Mouse (Mus musculus): ENCODE results near the gene Pip5k1c. TPM values are rescaled to one million over a fixed set of nuclear protein-coding genes. Genes with fewer than 3 reads are reported as not detected.

Pip5k1c gene
- polyA plus RNA-seq, 1 experiment from 2014 or later = 132 TPM

GRCm38 (mm10) chr10:81295185-81295584 is 2.4 kb downstream of the Pip5k1c start:
- H3K27ac ChIP-seq (replicated peaks; ENCODE audit: low read depth, low read length) = no peak overlapping the region
- H3K9me3 ChIP-seq (ENCODE audit: control insufficient read depth, low read length) = no peaks in the 10 kb centered on the region
- WGBS = 94% methylated on average over 6 of the region's 6 CpGs
- H3K27me3 ChIP-seq (ENCODE audit: control insufficient read depth, insufficient read depth, low read length) = peaks cover 13% of the 10 kb centered on the region
- peak overlapping the region; percentile 82; the same call in 1 of the 2 replicates for H3K9ac ChIP-seq (replicated peaks; ENCODE audit: low read length)
- no peaks in the 10 kb centered on the region for H3K36me3 ChIP-seq (ENCODE audit: control insufficient read depth, insufficient read depth, low read length)
- no peak for DNase-seq
- H3K4me1 ChIP-seq (ENCODE audit: control insufficient read depth, insufficient read depth, low read length) = peaks cover 28% of the 10 kb centered on the region
- no peak overlapping the region for H3K4me2 ChIP-seq (ENCODE audit: low read length)
- 0 out of 2 replicates have a peak overlapping the region, but pooled peaks have one; percentile 87 for H3K4me3 ChIP-seq (replicated peaks; ENCODE audit: low read depth, low read length)
- no peak for ATAC-seq (ENCODE audit: low FRiP score, low TSS enrichment)

- no peak overlapping the region for H3K4me2 ChIP-seq (ENCODE audit: low read length)
- WGBS = 81% methylated on average over 6 of the region's 6 CpGs
- H3K4me3 ChIP-seq (replicated peaks; ENCODE audit: low read depth, low read length) = no peak overlapping the region
- ATAC-seq (ENCODE audit: low FRiP score, low TSS enrichment) (no peak), DNase-seq (no peak)
- no peaks in the 10 kb centered on the region for H3K36me3 ChIP-seq (ENCODE audit: control insufficient read depth, insufficient read depth, low read length)
- H3K4me1 ChIP-seq (ENCODE audit: control insufficient read depth, insufficient read depth, low read length) = peaks cover 23% of the 10 kb centered on the region
- H3K27ac ChIP-seq (replicated peaks; ENCODE audit: low read depth, low read length) = no peak overlapping the region
- no peaks in the 10 kb centered on the region for H3K9me3 ChIP-seq (ENCODE audit: control insufficient read depth, low read length)
- no peak overlapping the region for H3K9ac ChIP-seq (replicated peaks; ENCODE audit: low read length)
- H3K27me3 ChIP-seq (ENCODE audit: control insufficient read depth, insufficient read depth, low read length) = no peaks in the 10 kb centered on the region
Observed at GRCm38 (mm10) chr10:81297246-81297645, 4.5 kb downstream of the Pip5k1c start.

- Histone ChIP-seq H3K9me3 (ENCODE audit: control insufficient read depth, low read length) (no peaks in the 10 kb centered on the region), H3K4me2 (ENCODE audit: low read length) (no peak overlapping the region), H3K9ac (replicated peaks; ENCODE audit: low read length) (no peak overlapping the region), H3K36me3 (ENCODE audit: control insufficient read depth, insufficient read depth, low read length) (no peaks in the 10 kb centered on the region), H3K27ac (replicated peaks; ENCODE audit: low read depth, low read length) (no peak overlapping the region), H3K27me3 (ENCODE audit: control insufficient read depth, insufficient read depth, low read length) (no peaks in the 10 kb centered on the region), H3K4me3 (replicated peaks; ENCODE audit: low read depth, low read length) (no peak overlapping the region), H3K4me1 (ENCODE audit: control insufficient read depth, insufficient read depth, low read length) (peaks cover 23% of the 10 kb centered on the region)
- ATAC-seq (ENCODE audit: low FRiP score, low TSS enrichment) (no peak), DNase-seq (no peak)
- 91% methylated on average over 10 of the region's 10 CpGs for WGBS
Observed at GRCm38 (mm10) chr10:81297845-81298244, 5.1 kb downstream of the Pip5k1c start.

GRCm38 (mm10) chr10:81298369-81299100 is 5.8 kb downstream of the Pip5k1c start:
- H3K4me1 ChIP-seq (ENCODE audit: control insufficient read depth, insufficient read depth, low read length) = peaks cover 23% of the 10 kb centered on the region
- 96% methylated on average over 17 of the region's 17 CpGs for WGBS
- no peak for ATAC-seq (ENCODE audit: low FRiP score, low TSS enrichment)

GRCm38 (mm10) chr10:81299585-81300351 is 7.0 kb downstream of the Pip5k1c start:
- no peak overlapping the region for H3K9ac ChIP-seq (replicated peaks; ENCODE audit: low read length)
- no peaks in the 10 kb centered on the region for H3K36me3 ChIP-seq (ENCODE audit: control insufficient read depth, insufficient read depth, low read length)
- peaks cover 12% of the 10 kb centered on the region for H3K4me1 ChIP-seq (ENCODE audit: control insufficient read depth, insufficient read depth, low read length)
- no peaks in the 10 kb centered on the region for H3K27me3 ChIP-seq (ENCODE audit: control insufficient read depth, insufficient read depth, low read length)
- no peak overlapping the region for H3K4me3 ChIP-seq (replicated peaks; ENCODE audit: low read depth, low read length)
- 90% methylated on average over 14 of the region's 14 CpGs for WGBS
- no peak overlapping the region for H3K4me2 ChIP-seq (ENCODE audit: low read length)
- H3K27ac ChIP-seq (replicated peaks; ENCODE audit: low read depth, low read length) = no peak overlapping the region
- ATAC-seq (ENCODE audit: low FRiP score, low TSS enrichment) (no peak), DNase-seq (no peak)
- H3K9me3 ChIP-seq (ENCODE audit: control insufficient read depth, low read length) = no peaks in the 10 kb centered on the region

More at GRCm38 (mm10) chr10:81298369-81299100, 5.8 kb downstream of the Pip5k1c start:
- Histone ChIP-seq H3K9me3 (ENCODE audit: control insufficient read depth, low read length) (no peaks in the 10 kb centered on the region), H3K9ac (replicated peaks; ENCODE audit: low read length) (no peak overlapping the region), H3K36me3 (ENCODE audit: control insufficient read depth, insufficient read depth, low read length) (no peaks in the 10 kb centered on the region), H3K4me2 (ENCODE audit: low read length) (no peak overlapping the region), H3K27ac (replicated peaks; ENCODE audit: low read depth, low read length) (no peak overlapping the region), H3K27me3 (ENCODE audit: control insufficient read depth, insufficient read depth, low read length) (no peaks in the 10 kb centered on the region), H3K4me3 (replicated peaks; ENCODE audit: low read depth, low read length) (no peak overlapping the region)
- DNase-seq = no peak

- Histone ChIP-seq H3K4me1 (ENCODE audit: control insufficient read depth, insufficient read depth, low read length) (peaks cover 5% of the 10 kb centered on the region; the same call in 1 of the 2 replicates), H3K9me3 (ENCODE audit: control insufficient read depth, low read length) (no peaks in the 10 kb centered on the region)
Observed at GRCm38 (mm10) chr10:81300352-81300907, 7.7 kb downstream of the Pip5k1c start.

GRCm38 (mm10) chr10:81301321-81301720 is 8.6 kb downstream of the Pip5k1c start:
- Histone ChIP-seq H3K36me3 (ENCODE audit: control insufficient read depth, insufficient read depth, low read length) (peaks cover 7% of the 10 kb centered on the region), H3K27ac (replicated peaks; ENCODE audit: low read depth, low read length) (no peak overlapping the region), H3K4me3 (replicated peaks; ENCODE audit: low read depth, low read length) (no peak overlapping the region), H3K27me3 (ENCODE audit: control insufficient read depth, insufficient read depth, low read length) (no peaks in the 10 kb centered on the region), H3K4me2 (ENCODE audit: low read length) (no peak overlapping the region), H3K9me3 (ENCODE audit: control insufficient read depth, low read length) (no peaks in the 10 kb centered on the region), H3K4me1 (ENCODE audit: control insufficient read depth, insufficient read depth, low read length) (no peaks in the 10 kb centered on the region), H3K9ac (replicated peaks; ENCODE audit: low read length) (no peak overlapping the region)
- no peak for ATAC-seq (ENCODE audit: low FRiP score, low TSS enrichment)
- 82% methylated on average over 9 of the region's 9 CpGs for WGBS
- DNase-seq = no peak

More at GRCm38 (mm10) chr10:81300352-81300907, 7.7 kb downstream of the Pip5k1c start:
- Histone ChIP-seq H3K4me2 (ENCODE audit: low read length) (no peak overlapping the region), H3K9ac (replicated peaks; ENCODE audit: low read length) (no peak overlapping the region), H3K27me3 (ENCODE audit: control insufficient read depth, insufficient read depth, low read length) (no peaks in the 10 kb centered on the region), H3K36me3 (ENCODE audit: control insufficient read depth, insufficient read depth, low read length) (no peaks in the 10 kb centered on the region), H3K27ac (replicated peaks; ENCODE audit: low read depth, low read length) (no peak overlapping the region), H3K4me3 (replicated peaks; ENCODE audit: low read depth, low read length) (no peak overlapping the region)
- no peak for DNase-seq
- no peak for ATAC-seq (ENCODE audit: low FRiP score, low TSS enrichment)
- 85% methylated on average over 9 of the region's 9 CpGs for WGBS

- no peak overlapping the region for H3K4me2 ChIP-seq (ENCODE audit: low read length)
- no peak overlapping the region; the same call in 1 of the 2 replicates for H3K9ac ChIP-seq (replicated peaks; ENCODE audit: low read length)
- ATAC-seq (ENCODE audit: low FRiP score, low TSS enrichment) (no peak), DNase-seq (no peak)
- H3K27me3 ChIP-seq (ENCODE audit: control insufficient read depth, insufficient read depth, low read length) = no peaks in the 10 kb centered on the region
- H3K4me3 ChIP-seq (replicated peaks; ENCODE audit: low read depth, low read length) = no peak overlapping the region
- no peak overlapping the region for H3K27ac ChIP-seq (replicated peaks; ENCODE audit: low read depth, low read length)
- H3K9me3 ChIP-seq (ENCODE audit: control insufficient read depth, low read length) = no peaks in the 10 kb centered on the region
- H3K36me3 ChIP-seq (ENCODE audit: control insufficient read depth, insufficient read depth, low read length) = peaks cover 17% of the 10 kb centered on the region
- no peaks in the 10 kb centered on the region for H3K4me1 ChIP-seq (ENCODE audit: control insufficient read depth, insufficient read depth, low read length)
- 81% methylated on average over 4 of the region's 4 CpGs for WGBS
Observed at GRCm38 (mm10) chr10:81302288-81302687, 9.5 kb downstream of the Pip5k1c start.
